Mouse (Mus musculus): Measurements from ENCODE around the gene Phkb. TPM values are rescaled to one million over a fixed set of nuclear protein-coding genes. Genes with fewer than 3 reads are reported as not detected.
"Not testable (repeated sequence)": the region's sequence is repeated elsewhere in the genome, so short reads cannot be mapped to it uniquely, and the experiment has no call there.

Phkb gene
- total RNA-seq (2021) = 100 to 1,000 TPM; 229 to 257 TPM
- long read RNA-seq, experiment 1, partial matches to known transcripts = 14 of 97 reads
- long read RNA-seq, experiment 1, other reads (novel, unspliced or antisense) = 80 of 97 reads
- long read RNA-seq, experiment 2, partial matches to known transcripts = 47 of 191 reads
- long read RNA-seq, experiment 2, other reads (novel, unspliced or antisense) = 141 of 191 reads

- peak; percentile 90 for DNase-seq
Observed at GRCm38 (mm10) chr8:85840657-85841488, at the start of gene Phkb, which contains the start of gene Itfg1. Phkb (plus strand) TSS chr8:85840959. Itfg1 (minus strand) TSS chr8:85840921.

DNA sequence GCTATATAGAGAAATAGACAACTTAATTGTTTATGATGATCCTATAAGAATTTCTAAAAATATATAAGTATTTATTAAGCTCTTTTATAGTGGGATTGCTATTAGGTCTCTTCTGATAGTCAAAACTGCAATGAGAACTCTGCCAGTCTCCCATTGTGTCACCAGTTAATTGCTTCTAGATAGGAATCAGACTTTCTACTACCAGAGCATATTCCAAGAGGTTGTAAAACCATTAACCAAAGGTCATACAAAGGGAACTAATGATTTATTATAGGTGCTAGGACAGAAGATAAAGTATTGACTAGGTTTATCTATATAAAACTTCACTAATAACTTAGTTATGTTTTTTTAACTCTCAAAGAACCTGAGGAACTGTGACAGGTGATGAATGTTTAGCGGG is 44.4 kb upstream of the Phkb start:
- DNase-seq = not testable (repeated sequence)

DNA sequence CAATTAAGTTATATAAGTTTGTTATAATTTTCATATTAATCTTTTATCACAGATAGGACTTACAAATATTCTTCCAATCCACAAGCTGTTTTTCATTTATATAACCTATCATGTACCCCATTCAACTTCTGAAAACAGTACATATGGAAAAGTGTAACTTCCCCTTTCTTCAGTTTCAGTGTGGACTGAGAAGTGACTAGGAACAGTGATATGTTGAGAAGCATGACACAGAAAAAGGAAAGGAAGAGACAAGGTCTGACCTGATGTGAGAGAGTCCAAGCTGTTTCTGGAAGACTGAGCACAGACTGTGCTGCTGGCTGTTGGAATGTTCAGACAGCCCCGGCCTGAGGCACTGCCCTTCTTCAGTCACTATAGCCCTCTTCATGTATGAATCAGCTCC is 40.6 kb upstream of the Phkb start:
- DNase-seq = no peak

GRCm38 (mm10) chr8:85801408-85801807 is 39.4 kb upstream of the Phkb start:
- DNase-seq = no peak

GRCm38 (mm10) chr8:85813621-85814020 is 27.1 kb upstream of the Phkb start:
- DNase-seq = no peak

DNA sequence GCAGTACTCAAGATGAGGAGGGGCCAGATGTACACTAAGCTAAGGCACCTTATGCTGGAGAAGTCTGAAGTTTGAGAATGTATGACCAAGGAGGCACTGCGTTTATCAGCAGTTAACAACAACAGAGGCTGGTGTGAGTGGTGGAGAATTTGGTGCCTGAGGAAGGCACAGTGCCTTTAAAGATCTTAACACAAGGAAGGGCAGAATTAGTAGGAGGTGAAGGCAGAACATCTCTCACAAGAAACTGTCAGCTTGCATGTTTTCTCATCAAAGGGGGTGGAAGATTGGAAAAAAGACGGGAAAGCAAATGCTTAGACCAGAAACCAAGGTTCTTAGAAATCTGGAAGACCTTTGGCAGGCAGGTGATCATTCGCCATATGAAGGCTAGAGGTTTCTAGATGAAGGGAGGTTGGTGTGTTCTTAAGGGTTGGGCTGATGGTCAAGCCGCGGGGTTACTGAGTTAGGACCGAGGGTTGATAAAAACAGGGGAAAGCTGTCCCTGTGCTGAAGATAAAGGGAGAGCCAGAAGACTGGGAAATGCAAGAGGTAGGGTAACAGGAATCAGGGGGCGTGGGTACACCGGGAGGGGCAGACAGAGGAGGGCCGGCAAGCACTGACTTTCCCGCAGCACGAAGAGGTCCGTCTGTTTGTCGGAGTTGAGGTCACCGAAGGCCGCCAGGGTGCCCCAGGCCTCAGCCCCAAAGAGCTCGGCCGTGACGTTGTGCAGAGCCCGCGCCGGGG is 673 bp upstream of the Phkb start:
- DNase-seq = no peak

DNA sequence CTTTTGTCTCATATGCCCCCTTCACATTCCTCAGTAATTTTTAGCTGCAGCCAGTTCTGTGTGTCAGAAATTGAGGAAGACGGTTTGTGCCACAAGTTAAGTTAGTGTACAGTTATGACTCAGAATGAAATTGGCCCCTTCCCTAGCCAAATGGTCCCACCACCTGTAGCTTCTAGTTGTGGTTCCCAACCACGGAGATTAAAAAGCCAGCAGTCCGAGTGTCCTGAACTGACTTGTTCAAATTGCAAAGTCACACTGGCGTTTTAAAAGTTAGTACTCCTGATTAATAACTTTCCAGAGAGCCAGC is 683 bp downstream of the Phkb start:
- DNase-seq = no peak

- no peak for DNase-seq
Observed at GRCm38 (mm10) chr8:85845887-85846286, 5.1 kb downstream of the Phkb start.

GRCm38 (mm10) chr8:85854220-85855123 is 13.7 kb downstream of the Phkb start:
- no peak for DNase-seq

DNA sequence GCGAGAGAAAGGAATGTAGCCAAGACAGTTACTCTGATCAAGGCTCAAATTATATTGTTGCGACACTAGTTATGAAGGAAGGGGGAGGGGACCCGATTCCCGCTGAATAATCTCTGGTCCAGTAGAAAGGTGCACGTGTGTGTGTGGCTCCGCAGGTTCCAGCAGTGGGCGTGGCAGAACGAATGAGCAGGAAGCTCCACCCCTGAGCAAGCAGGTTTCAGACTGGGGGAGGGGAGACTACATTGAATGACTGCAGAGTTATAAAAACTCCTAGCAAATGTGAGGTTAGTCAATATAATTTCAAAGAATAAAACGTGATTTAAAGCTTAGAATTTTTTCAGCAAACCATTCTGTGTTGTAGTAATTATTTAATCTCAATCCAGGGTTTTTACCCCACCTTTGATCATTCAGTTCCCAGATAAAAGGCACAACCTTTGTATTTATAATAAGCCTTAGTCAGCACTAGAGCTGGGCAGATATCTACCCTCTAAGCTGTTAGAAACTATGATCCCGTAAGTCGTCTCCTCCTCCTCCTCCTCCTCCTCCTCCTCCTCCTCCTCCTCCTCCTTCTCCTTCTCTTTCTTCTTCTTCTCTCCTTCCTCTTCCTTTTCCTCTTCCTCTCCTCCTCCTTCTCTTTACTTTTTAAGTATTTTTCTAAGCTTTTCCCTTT is 16.6 kb downstream of the Phkb start:
- DNase-seq = not testable (repeated sequence)

- no peak for DNase-seq
Observed at GRCm38 (mm10) chr8:85860612-85861011, 19.9 kb downstream of the Phkb start.

DNA sequence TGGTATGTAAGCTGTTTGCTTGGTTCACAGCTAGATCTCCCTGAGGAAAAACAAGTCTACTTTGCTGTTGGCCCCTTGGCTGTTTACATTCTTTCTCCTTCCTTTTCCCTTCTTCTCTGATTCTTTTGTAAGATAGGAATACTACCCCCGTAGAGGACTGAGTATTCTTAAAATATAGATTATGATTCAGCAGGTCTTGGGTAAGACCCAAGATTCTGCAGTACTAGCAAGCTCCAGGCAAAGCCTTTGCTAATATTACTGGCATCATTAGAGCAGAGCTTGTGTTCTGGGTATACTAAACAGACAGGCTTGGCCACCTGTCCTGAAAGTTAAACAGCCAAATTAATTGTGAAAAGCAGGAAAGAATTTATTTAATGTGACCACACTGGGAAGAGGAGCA is 21.6 kb downstream of the Phkb start:
- no peak for DNase-seq

- no peak for DNase-seq
Observed at GRCm38 (mm10) chr8:85871660-85872059, 30.9 kb downstream of the Phkb start.

GRCm38 (mm10) chr8:85877976-85878375 is 37.2 kb downstream of the Phkb start:
- DNase-seq = no peak

DNA sequence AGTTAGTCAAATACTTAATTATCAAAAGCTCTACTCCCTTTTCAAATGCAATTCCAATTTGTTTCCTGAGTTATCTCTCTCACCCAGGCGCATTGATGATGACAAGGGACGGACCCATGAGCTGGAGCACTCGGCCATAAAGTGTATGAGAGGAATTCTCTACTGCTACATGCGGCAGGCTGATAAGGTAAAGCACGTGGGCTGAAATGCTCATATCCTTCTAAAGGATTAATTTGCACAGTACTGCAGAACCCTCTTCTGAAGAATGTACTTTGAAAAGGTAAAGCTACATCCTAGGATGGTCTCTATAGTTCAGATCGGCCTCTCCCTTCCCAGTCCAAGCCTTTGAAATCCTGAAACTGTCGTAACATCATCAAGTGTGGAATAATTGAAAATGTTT is 38.9 kb downstream of the Phkb start:
- no peak for DNase-seq

- DNase-seq = no peak
Observed at GRCm38 (mm10) chr8:85884811-85885210, 44.1 kb downstream of the Phkb start.

DNA sequence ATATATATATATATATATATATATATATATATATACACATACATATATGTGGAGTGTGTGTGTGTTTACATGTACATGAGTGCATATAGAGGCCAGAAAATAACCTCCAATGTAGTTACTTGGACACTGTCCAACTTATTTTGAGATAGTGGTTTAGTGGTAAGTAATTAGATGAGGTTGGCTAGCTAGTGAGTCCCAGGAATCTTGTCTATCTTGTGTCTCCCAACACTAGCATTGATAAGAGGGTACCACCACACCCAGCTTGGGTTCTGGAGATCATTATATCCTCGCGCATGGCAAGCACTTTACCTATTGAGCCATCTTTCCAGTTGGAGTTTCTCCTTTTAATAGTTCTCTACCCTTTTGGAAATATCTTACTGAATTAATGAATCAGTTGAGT is 56.9 kb downstream of the Phkb start:
- DNase-seq = no peak

DNA sequence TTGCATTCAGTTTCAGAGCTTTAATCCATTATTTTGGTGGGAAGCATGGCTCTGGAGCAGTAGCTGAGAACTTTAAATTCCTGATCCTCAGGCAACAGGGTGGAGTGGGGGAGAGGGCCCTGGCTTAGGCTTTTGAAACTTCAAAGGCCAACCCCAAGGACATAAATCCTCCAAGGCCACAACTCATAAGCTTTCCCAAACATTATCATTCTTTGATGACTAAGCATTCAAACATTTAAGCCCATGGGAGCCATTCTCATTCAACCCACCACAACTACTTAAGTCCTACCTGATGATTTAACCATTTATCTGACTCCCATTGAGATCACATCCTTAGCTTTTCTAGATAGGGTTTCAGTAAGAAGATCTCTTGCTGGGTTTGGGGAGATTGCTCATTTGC is 84.2 kb downstream of the Phkb start:
- no peak for DNase-seq

- no peak for DNase-seq
Observed at GRCm38 (mm10) chr8:85925574-85925973, 84.8 kb downstream of the Phkb start.

DNA sequence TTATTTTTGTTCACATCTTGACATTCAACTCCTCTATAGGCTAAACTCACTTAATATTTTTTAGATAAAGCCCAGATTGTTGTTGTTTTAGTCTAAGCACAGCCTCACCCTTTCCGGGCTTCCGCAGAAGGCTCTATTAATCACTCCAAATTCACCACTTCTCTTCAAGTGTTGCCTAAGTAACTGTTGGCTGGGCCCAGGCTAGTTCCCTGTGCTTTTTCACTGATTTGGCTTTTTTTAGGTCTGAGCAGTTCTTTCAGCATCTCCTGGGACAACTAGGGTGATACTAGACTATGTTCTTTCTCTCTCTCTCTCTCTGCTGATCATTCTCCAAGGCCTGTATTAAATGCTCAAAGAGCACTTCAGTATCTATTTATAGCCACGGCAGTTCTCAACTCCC is 85.3 kb downstream of the Phkb start:
- peak; percentile 18 for DNase-seq

DNA sequence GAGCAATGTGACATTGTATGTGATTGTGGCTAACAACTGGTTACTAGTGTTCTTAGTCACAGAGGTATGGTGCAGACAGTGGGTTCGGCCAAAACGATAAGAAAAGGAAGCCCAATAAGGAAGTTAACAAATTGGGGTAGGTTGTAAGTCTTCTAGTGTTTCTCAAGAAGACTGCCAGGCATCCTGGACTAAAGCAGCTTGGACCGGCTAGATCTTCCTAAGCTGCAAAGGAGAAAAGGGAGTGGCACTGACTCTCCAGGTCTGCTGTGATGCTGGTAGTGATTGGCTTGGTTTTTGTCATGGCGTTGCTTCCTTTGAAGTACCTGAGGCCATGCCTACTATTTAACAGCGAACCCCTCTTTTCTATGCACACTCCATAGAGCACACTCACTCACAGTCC is 95.4 kb downstream of the Phkb start:
- DNase-seq = no peak

- DNase-seq = no peak
Observed at GRCm38 (mm10) chr8:85937343-85937742, 96.6 kb downstream of the Phkb start.

Measured in gastrocnemius, postnatal 25 days (tissue).